Mouse (Mus musculus) forebrain, embryonic 11.5 days (tissue): ENCODE measurements at regions not wholly inside any gene's neighbourhood (a gene's known extent, or its start where the extent isn't known, plus 50 kb on each side); places are given as distances from the start of the nearest gene placed in this dataset.
"Not testable (repeated sequence)": the region's sequence is repeated elsewhere in the genome, so short reads cannot be mapped to it uniquely, and the experiment has no call there.

Experiments used
- ATAC-seq: fragments of 200-750 bp; cut with Nextera tagmentation; replicated peaks from 2 replicates; pipeline ENCODE4 v1.8.0; 2017; ENCODE audit warnings: moderate TSS enrichment; ENCODE audit not compliant: low FRiP score
- DNase-seq: peaks from one replicate; pipeline ENCODE4 v3.0.0-alpha.2; 2017; ENCODE audit warnings: low spot score
- H3K27ac ChIP-seq: fragments of 300-500 bp; sonication (generic); 2 replicates; pipeline ENCODE4 v1.5.1; 2014; ENCODE audit warnings: low read depth, low read length
- H3K27me3 ChIP-seq: fragments of 300-500 bp; sonication (generic); 2 replicates; pipeline ENCODE4 v1.6.1; 2014; ENCODE audit warnings: mild to moderate bottlenecking, low read length, mixed read lengths; ENCODE audit not compliant: control insufficient read depth, insufficient read depth
- H3K36me3 ChIP-seq: fragments of 300-500 bp; sonication (generic); 2 replicates; pipeline ENCODE4 v1.6.1; 2014; ENCODE audit warnings: mild to moderate bottlenecking, low read length, moderate library complexity, mixed read lengths; ENCODE audit not compliant: control insufficient read depth, insufficient read depth
- H3K4me1 ChIP-seq: fragments of 300-500 bp; sonication (generic); replicated peaks from 2 replicates; pipeline ENCODE4 v1.6.1; 2014; ENCODE audit warnings: low read length, mixed read lengths; ENCODE audit not compliant: control insufficient read depth, insufficient read depth
- H3K4me2 ChIP-seq: fragments of 300-500 bp; sonication (generic); 2 replicates; pipeline ENCODE4 v1.6.1; 2014; ENCODE audit warnings: low read depth, mild to moderate bottlenecking, low read length, moderate library complexity, mixed read lengths; ENCODE audit not compliant: severe bottlenecking
- H3K4me3 ChIP-seq: fragments of 300-500 bp; sonication (generic); 2 replicates; pipeline ENCODE4 v1.5.1; 2014; ENCODE audit warnings: low read depth, low read length
- H3K9ac ChIP-seq: fragments of 300-500 bp; sonication (generic); 2 replicates; pipeline ENCODE4 v1.6.1; 2014; ENCODE audit warnings: low read length
- H3K9me3 ChIP-seq: fragments of 300-500 bp; sonication (generic); 2 replicates; pipeline ENCODE4 v1.6.1; 2016; ENCODE audit warnings: low read length, mixed read lengths; ENCODE audit not compliant: control insufficient read depth
- WGBS: fragments of 180-500 bp; shearing (Covaris S2); extraction: QIAGEN DNeasy Blood & Tissue Kit; methylation state at CpG from one replicate; pipeline ENCODE4 v1.1.7; 2014; 5-methylcytosine and 5-hydroxymethylcytosine counted together

GRCm38 (mm10) chr10:117470481-117470880 is 90.7 kb upstream of the Cpsf6 start:
- H3K27me3 ChIP-seq, result no peaks in the 10 kb centered on the region
- 91% methylated on average over 2 of the region's 2 CpGs for WGBS
- H3K4me2 ChIP-seq, result no peak overlapping the region
- no peaks in the 10 kb centered on the region for H3K4me1 ChIP-seq
- no peaks in the 10 kb centered on the region for H3K36me3 ChIP-seq
- H3K4me3 ChIP-seq, result no peak overlapping the region
- ATAC-seq (no peak), DNase-seq (no peak)
- no peaks in the 10 kb centered on the region for H3K9me3 ChIP-seq
- no peak overlapping the region for H3K27ac ChIP-seq
- no peak overlapping the region for H3K9ac ChIP-seq

GRCm38 (mm10) chr10:117469573-117470090 is 89.8 kb upstream of the Cpsf6 start:
- Histone ChIP-seq H3K27ac (no peak overlapping the region), H3K4me3 (no peak overlapping the region), H3K9me3 (no peaks in the 10 kb centered on the region), H3K4me1 (no peaks in the 10 kb centered on the region), H3K4me2 (no peak overlapping the region), H3K9ac (no peak overlapping the region), H3K36me3 (no peaks in the 10 kb centered on the region), H3K27me3 (no peaks in the 10 kb centered on the region)
- ATAC-seq (no peak), DNase-seq (no peak)
- 93% methylated on average over 3 of the region's 3 CpGs for WGBS

GRCm38 (mm10) chr10:117468931-117469572 is 89.2 kb upstream of the Cpsf6 start:
- ATAC-seq (no peak), DNase-seq (no peak)
- WGBS, result 88% methylated on average over 3 of the region's 3 CpGs
- Histone ChIP-seq H3K27ac (no peak overlapping the region), H3K27me3 (no peaks in the 10 kb centered on the region), H3K4me1 (no peaks in the 10 kb centered on the region), H3K4me3 (no peak overlapping the region), H3K9ac (no peak overlapping the region), H3K36me3 (no peaks in the 10 kb centered on the region), H3K4me2 (no peak overlapping the region), H3K9me3 (no peaks in the 10 kb centered on the region)

GRCm38 (mm10) chr10:117468381-117468780 is 88.6 kb upstream of the Cpsf6 start:
- DNase-seq, result no peak
- ATAC-seq, result no peak
- 84% methylated on average over 4 of the region's 4 CpGs for WGBS
- no peak overlapping the region for H3K4me3 ChIP-seq
- H3K27ac ChIP-seq, result no peak overlapping the region
- no peaks in the 10 kb centered on the region for H3K27me3 ChIP-seq
- no peak overlapping the region for H3K9ac ChIP-seq
- no peak overlapping the region for H3K4me2 ChIP-seq
- no peaks in the 10 kb centered on the region for H3K36me3 ChIP-seq
- H3K4me1 ChIP-seq, result no peaks in the 10 kb centered on the region
- H3K9me3 ChIP-seq, result no peaks in the 10 kb centered on the region

- H3K27me3 ChIP-seq, result no peaks in the 10 kb centered on the region
- H3K27ac ChIP-seq, result no peak overlapping the region
- DNase-seq, result no peak
- no peaks in the 10 kb centered on the region for H3K9me3 ChIP-seq
- no peaks in the 10 kb centered on the region for H3K4me1 ChIP-seq
- H3K4me3 ChIP-seq, result no peak overlapping the region
- no peak for ATAC-seq
- 94% methylated on average over 8 of the region's 8 CpGs for WGBS
- H3K36me3 ChIP-seq, result no peaks in the 10 kb centered on the region
- H3K9ac ChIP-seq, result no peak overlapping the region
- no peak overlapping the region for H3K4me2 ChIP-seq
Measured at GRCm38 (mm10) chr10:117467161-117467560, 87.3 kb upstream of the Cpsf6 start.

- Histone ChIP-seq H3K4me1 (no peaks in the 10 kb centered on the region), H3K36me3 (no peaks in the 10 kb centered on the region), H3K4me3 (no peak overlapping the region), H3K27ac (no peak overlapping the region), H3K4me2 (no peak overlapping the region), H3K9me3 (no peaks in the 10 kb centered on the region), H3K9ac (no peak overlapping the region), H3K27me3 (no peaks in the 10 kb centered on the region)
- DNase-seq, result no peak
- 85% methylated on average over 3 of the region's 3 CpGs for WGBS
- no peak for ATAC-seq
Measured at GRCm38 (mm10) chr10:117466391-117466790, 86.6 kb upstream of the Cpsf6 start.

GRCm38 (mm10) chr10:117465671-117466250 is 85.9 kb upstream of the Cpsf6 start:
- Histone ChIP-seq H3K27me3 (no peaks in the 10 kb centered on the region), H3K4me1 (no peaks in the 10 kb centered on the region), H3K9me3 (no peaks in the 10 kb centered on the region), H3K9ac (no peak overlapping the region), H3K36me3 (no peaks in the 10 kb centered on the region), H3K27ac (no peak overlapping the region), H3K4me2 (no peak overlapping the region), H3K4me3 (no peak overlapping the region)
- DNase-seq (no peak), ATAC-seq (no peak)
- 81% methylated on average over 3 of the region's 3 CpGs for WGBS

GRCm38 (mm10) chr10:117465058-117465660 is 85.3 kb upstream of the Cpsf6 start:
- Histone ChIP-seq H3K27ac (no peak overlapping the region), H3K9ac (no peak overlapping the region), H3K27me3 (no peaks in the 10 kb centered on the region), H3K4me3 (no peak overlapping the region), H3K4me2 (no peak overlapping the region), H3K9me3 (no peaks in the 10 kb centered on the region), H3K4me1 (no peaks in the 10 kb centered on the region), H3K36me3 (no peaks in the 10 kb centered on the region)
- no peak for DNase-seq
- no peak for ATAC-seq
- WGBS, result 85% methylated on average over 12 of the region's 12 CpGs

GRCm38 (mm10) chr10:117464331-117464730 is 84.5 kb upstream of the Cpsf6 start:
- not testable (repeated sequence) for H3K9me3 ChIP-seq, H3K4me2 ChIP-seq, H3K27ac ChIP-seq, H3K36me3 ChIP-seq, H3K9ac ChIP-seq, H3K4me1 ChIP-seq, ATAC-seq, H3K27me3 ChIP-seq, DNase-seq, H3K4me3 ChIP-seq
